Mouse (Mus musculus): Measurements from ENCODE around the gene Mlc1. TPM values are rescaled to one million over a fixed set of nuclear protein-coding genes. Genes with fewer than 3 reads are reported as not detected.

Mlc1 gene
- polyA plus RNA-seq, 1 experiment = 0.05 TPM

DNA sequence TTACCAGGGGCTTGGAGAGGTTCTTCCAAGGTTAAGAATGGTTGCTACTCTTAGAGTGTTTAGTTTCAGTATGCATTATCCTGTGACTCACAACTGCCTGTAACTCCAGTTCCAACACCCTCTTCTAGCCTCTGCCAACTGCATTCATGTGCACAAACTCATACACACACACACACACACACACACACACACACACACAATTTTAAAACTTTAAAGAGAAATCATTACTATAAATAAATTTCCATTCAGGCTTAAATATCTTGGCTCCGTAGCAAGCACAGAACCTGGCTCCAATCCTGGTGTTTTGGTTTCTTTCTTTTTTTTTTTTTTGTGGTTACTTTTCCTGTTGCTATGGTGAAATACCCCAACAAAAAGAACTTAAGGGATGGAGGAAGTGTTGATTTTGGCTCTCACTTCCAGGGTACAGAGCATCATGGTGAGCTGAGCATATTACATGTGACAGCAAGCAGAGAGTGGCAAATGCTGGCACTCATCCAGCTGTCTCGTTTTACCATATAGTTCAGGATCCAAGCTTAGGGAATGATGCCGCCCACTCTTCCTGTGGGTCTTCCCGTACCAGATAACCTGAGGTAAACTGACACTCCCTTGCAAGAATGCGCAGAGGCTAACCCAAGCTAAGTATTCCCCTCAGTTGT is 34.8 kb downstream of the Mlc1 start:
- no peak for DNase-seq (ENCODE audit: low read depth, low spot score)
- WGBS = 64% methylated on average over 5 of the region's 5 CpGs

GRCm38 (mm10) chr15:88942783-88943182 is 36.0 kb downstream of the Mlc1 start:
- no peak for DNase-seq (ENCODE audit: low read depth, low spot score)
- WGBS = 55% methylated on average over 5 of the region's 5 CpGs

DNA sequence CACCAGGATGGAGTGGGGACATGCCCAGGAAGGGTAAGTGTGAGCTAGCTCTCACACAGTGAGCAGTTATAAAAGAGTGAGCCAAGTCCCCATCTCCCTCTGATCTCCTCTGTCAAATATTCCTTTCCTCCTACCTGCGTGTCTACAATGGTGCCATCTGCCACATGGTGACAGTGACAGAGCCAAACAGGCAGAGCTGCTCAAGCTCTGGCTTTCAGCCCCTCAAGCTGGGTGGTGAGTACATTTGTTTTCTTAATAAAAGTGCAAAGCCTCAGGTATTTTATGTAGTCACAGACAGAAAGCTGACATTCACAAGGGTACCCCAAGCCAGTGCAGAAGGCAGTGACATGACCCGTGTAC is 41.5 kb downstream of the Mlc1 start:
- 78% methylated on average over 2 of the region's 2 CpGs for WGBS
- DNase-seq (ENCODE audit: low read depth, low spot score) = no peak

DNA sequence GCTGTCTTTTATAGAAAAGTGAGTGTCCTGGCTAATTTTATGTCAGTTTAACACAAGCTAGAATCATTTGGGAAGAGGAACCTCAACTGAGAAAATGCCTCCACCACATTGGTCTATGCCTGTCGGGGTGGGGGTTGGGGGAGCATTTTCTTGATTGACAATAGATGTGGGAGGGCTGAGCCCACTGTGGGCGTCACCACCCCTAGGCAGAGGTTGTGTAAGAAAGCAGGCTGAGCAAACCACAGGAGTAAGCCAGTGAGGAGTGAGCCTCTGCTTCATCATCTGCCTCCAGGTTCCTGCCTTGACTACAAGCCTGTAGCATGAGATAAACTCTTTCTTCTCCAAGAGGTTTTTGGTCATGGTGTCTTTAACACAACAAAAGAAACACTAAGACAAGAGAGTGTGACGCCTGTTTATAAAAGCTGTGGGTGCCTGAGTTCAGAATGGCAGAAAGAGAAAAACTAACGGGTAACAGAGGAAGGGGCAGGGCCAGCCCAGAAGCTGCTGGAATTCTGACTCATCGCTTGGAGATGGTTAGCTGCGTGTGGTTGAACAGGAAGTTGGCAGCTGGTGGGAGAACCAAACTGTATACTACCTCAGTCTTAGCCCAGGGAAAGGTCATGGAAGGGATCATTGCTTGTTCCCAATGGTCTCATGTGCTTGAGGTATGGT is 42.1 kb downstream of the Mlc1 start:
- 37% methylated on average over 6 of the region's 6 CpGs for WGBS

DNA sequence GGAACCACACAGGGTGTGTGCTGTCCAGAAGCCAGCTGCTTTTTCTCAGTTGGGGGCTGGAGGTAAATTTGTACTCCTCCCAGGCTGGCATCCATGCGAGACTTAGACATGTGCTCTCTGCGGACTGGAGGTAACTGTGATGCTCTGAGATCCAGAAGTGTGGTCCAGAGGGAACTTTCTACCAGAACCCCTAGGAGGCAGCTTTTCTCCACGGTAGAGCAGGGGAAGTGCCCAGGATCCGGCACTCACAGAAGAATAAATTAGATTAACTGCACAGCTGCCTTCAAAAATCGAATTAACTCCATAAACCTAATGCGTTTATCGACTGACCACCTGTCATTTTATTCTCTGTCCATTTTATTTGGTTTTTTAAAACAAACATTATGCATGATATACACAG is 44.7 kb downstream of the Mlc1 start:
- WGBS = 43% methylated on average over 7 of the region's 7 CpGs

More for the DNA sequence above, 42.1 kb downstream of the Mlc1 start:
- DNase-seq (ENCODE audit: low read depth, low spot score) = no peak

GRCm38 (mm10) chr15:88932667-88933066 is 46.1 kb downstream of the Mlc1 start:
- WGBS = 73% methylated on average over 10 of the region's 10 CpGs
- DNase-seq (ENCODE audit: low read depth, low spot score) = no peak

More for the DNA sequence above, 44.7 kb downstream of the Mlc1 start:
- no peak for DNase-seq (ENCODE audit: low read depth, low spot score)

GRCm38 (mm10) chr15:88921992-88922310 is 56.9 kb downstream of the Mlc1 start:
- DNase-seq (ENCODE audit: low read depth, low spot score) = no peak
- 48% methylated on average over 6 of the region's 6 CpGs for WGBS

- peak; percentile 65 for DNase-seq (ENCODE audit: low read depth, low spot score)
- 12% methylated on average over 12 of the region's 12 CpGs for WGBS
These were observed 57.4 kb downstream of the Mlc1 start for GRCm38 (mm10) chr15:88921131-88921991.

- no peak for DNase-seq (ENCODE audit: low read depth, low spot score)
- 89% methylated on average over 1 of the region's 1 CpGs for WGBS
These were observed 58.7 kb downstream of the Mlc1 start for GRCm38 (mm10) chr15:88920065-88920464.

DNA sequence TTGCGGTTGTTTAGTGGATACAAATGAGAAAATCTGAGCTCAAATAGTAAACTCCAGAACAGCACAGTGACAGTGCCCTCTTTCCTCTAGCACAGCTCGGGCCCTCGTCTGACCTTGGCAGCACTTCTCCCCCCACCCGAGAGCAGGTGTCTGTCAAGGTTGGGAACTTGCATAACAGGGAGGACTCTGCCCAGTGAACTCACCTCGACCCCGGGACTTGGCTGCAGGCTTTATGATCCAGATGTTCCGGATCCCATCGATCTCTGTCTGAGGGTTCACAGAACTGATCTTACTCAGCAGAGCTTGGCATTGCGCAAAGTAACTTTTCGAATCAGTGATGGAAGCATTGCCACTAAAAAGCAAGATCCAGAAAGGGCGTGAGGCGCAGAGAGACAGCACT is 59.5 kb downstream of the Mlc1 start:
- 25% methylated on average over 12 of the region's 12 CpGs for WGBS
- no peak for DNase-seq (ENCODE audit: low read depth, low spot score)

DNA sequence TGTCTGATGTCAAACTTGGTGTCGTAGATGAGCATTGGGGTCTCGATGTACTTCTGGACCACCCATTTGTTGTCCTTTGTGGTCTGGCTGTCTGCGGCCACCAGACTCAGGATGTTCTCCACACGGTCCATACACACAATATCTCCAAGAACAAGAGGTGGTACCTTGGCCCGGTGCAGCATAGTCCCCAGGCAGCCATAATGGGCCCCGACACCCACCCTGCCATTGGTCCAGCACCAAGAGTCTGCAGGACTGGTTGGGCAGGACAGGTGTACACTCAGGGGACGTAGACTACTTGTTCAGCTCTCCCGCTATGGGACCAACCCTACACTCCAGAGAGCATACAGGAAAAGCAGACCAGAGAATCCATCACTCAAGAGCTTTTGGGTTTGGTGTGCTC is 61.7 kb downstream of the Mlc1 start:
- DNase-seq (ENCODE audit: low read depth, low spot score) = no peak
- WGBS = 93% methylated on average over 8 of the region's 8 CpGs

DNA sequence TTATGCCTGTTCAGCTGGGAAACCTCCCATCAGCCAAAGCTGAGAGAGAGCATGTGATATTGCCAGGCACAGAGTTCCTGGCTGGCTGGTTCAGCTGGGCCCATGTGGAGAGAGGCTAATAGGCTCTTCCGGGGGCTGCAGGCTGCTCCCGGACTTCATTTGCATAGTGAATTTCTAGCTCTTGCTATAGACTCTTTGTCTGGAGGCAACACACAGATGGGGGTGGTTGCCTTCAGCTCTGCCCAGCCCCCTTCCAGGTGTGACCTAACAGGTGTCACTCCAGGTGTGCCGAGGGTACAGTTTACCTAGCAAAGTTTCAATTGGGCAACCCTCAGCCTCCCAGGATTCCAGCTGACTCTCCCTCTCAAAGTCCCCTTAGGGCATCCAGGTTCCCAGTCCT is 62.4 kb downstream of the Mlc1 start:
- no peak for DNase-seq (ENCODE audit: low read depth, low spot score)
- 16% methylated on average over 3 of the region's 3 CpGs for WGBS

GRCm38 (mm10) chr15:88915046-88915445 is 63.8 kb downstream of the Mlc1 start:
- DNase-seq (ENCODE audit: low read depth, low spot score) = no peak
- 95% methylated on average over 7 of the region's 7 CpGs for WGBS

- DNase-seq (ENCODE audit: low read depth, low spot score) = no peak
- 86% methylated on average over 4 of the region's 4 CpGs for WGBS
These were observed 72.5 kb downstream of the Mlc1 start for GRCm38 (mm10) chr15:88906347-88906746.

Other genes starting within 250 kb of the Mlc1 start
- gene Brd1, start 244.8 kb downstream of the Mlc1 start, polyA plus RNA-seq (2012; rRNA removed) = 11.7 and 18.2 TPM in 2 replicates
- 6.4 and 8.3 TPM in 2 replicates for gene Zbed4, start 227.3 kb downstream of the Mlc1 start, polyA plus RNA-seq (2012; rRNA removed)
- gene Alg12, start 159.7 kb downstream of the Mlc1 start, polyA plus RNA-seq (2012; rRNA removed) = 22.8 and 25.5 TPM in 2 replicates
- gene Creld2, start 159.4 kb downstream of the Mlc1 start, polyA plus RNA-seq (2012; rRNA removed) = 71.9 and 84.3 TPM in 2 replicates
- gene Pim3, start 116.8 kb downstream of the Mlc1 start, polyA plus RNA-seq (2012; rRNA removed) = 29.4 and 35.4 TPM in 2 replicates
- not detected in 2 replicates for gene Ttll8, start 24.6 kb downstream of the Mlc1 start, polyA plus RNA-seq (2012; rRNA removed)
- not detected in 2 replicates for gene Mov10l1, start 3.9 kb upstream of the Mlc1 start, polyA plus RNA-seq (2012; rRNA removed)
- 0.52 and 0.56 TPM in 2 replicates for gene Panx2, start 80.7 kb upstream of the Mlc1 start, polyA plus RNA-seq (2012; rRNA removed)
- gene Trabd, start 96.1 kb upstream of the Mlc1 start, polyA plus RNA-seq (2012; rRNA removed) = 85.2 and 93.7 TPM in 2 replicates
- 33.1 and 39.4 TPM in 2 replicates for gene Selenoo, start 110.1 kb upstream of the Mlc1 start, polyA plus RNA-seq (2012; rRNA removed)
- 25.5 and 28.3 TPM in 2 replicates for gene Tubgcp6, start 144.1 kb upstream of the Mlc1 start, polyA plus RNA-seq (2012; rRNA removed)
- gene Hdac10, start 149.7 kb upstream of the Mlc1 start, polyA plus RNA-seq (2012; rRNA removed) = 23.9 and 25.4 TPM in 2 replicates
- gene Mapk12, start 161.7 kb upstream of the Mlc1 start, polyA plus RNA-seq (2012; rRNA removed) = 3.7 and 4.7 TPM in 2 replicates
- 3.6 and 4.4 TPM in 2 replicates for gene Mapk11, start 170.6 kb upstream of the Mlc1 start, polyA plus RNA-seq (2012; rRNA removed)
- 273 and 310 TPM in 2 replicates for gene Plxnb2, start 201.8 kb upstream of the Mlc1 start, polyA plus RNA-seq (2012; rRNA removed)
- 10.8 and 11.2 TPM in 2 replicates for gene Dennd6b, start 217.5 kb upstream of the Mlc1 start, polyA plus RNA-seq (2012; rRNA removed)
- 41.0 and 86.0 TPM in 2 replicates for gene Ppp6r2, start 232.5 kb upstream of the Mlc1 start, polyA plus RNA-seq (2012; rRNA removed)

All from large intestine, adult 2 months (tissue).